Mouse (Mus musculus) yolk sac, embryonic 10.5 days (tissue): Measurements from ENCODE around the gene E2f3.
A peak's percentile ranks its signal among the peaks of the same experiment; 100 is the strongest.

Source experiments
- DNase-seq: peaks from one replicate; pipeline ENCODE4 v3.0.0-alpha.2; 2017; ENCODE audit warnings: low spot score

E2f3 gene

DNA sequence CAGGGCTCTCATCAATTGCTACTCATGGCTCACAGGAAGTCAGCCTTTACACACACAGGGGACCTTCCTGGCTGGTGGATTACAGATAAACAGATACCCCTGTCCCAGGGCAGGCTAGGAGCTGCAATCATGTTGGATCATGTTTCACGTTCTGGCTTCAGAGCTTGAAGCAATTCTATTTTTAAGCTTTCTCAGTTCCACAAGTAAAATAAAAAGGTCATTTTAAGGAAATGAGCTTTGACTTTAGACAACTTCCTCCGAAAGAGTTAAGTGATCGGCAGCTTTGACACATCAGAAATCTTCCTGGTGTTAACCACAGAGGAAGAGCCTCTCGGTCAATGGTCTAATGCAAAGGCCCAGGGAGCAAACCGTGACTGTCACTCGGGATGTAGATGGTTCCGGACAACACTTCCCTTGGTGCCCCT is 6.7 kb downstream of the E2f3 start:
- no peak for DNase-seq

DNA sequence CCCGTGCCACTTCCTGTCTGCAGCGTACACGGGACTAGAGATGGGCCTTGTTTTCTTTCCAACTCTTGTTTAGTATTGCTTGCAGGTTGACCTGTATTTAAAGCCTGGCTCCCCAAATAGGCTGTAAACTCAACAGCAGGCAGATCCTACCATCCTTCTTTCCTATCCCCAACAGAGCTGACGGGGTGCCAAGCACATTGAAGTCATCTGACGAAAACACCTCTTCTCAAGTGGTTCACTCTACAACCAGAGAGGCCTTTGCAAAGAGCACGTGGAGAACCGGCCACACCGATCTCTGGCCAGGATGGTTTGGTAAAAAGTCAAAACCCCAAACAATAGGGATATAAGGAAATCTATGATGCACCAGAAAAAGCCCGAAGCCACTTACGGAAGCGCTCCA is 8.5 kb downstream of the E2f3 start:
- DNase-seq = no peak

DNA sequence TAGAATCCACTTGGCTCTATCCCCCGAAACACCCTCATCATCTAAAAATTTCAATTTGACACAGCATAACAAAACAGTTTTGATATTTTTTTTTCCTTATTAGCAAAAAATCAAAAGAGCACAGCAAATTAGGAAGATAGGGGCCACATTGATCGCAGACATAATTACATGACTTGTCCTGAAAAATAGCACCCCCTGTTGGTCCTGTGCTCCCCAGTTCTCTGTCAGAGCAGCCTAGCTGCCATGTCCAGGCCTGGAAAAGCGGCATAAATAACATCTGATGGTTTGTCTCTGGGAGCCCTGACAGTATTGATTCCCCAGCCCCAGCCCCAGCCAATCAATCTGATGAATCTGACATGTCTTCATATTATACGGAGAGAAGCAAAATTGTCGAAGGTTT is 11.8 kb downstream of the E2f3 start:
- DNase-seq = no peak

DNA sequence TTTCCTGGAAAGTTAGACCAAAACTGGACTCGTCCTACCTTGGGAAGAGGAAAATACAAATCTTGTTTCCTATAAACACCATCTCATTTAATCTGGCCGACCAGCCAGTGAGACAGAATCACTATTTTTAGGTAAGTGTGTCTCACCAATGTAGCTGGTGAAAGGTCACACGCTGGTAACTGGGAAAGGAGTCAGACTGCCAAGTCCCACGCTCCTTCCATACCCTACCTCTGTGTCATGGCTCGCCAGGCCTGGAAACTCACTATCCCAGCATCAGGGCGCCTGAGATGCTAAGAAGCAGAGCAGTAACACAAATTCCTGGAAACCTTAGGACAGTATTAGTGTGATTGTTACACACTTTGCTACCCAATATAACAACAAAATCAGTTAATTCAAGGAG is 12.3 kb downstream of the E2f3 start:
- no peak for DNase-seq

DNA sequence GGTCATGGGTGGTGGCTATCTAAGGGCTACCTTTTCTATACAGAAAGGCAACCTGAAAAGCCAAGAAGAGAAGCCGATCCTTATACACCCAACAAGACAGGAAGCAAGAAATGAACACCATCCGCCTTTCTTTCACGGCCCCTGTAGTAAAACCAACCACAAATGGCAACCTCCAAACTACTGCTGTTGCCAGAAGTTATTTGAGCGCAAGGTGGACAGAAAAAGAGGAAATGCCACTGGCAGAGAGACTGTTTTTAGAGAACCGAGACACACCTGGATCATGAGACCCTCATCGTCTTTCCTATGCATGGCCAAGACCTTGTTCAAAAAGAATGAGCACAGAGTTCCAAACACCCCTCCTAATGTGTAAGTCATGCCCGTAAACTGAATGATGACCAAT is 15.5 kb downstream of the E2f3 start:
- no peak for DNase-seq

DNA sequence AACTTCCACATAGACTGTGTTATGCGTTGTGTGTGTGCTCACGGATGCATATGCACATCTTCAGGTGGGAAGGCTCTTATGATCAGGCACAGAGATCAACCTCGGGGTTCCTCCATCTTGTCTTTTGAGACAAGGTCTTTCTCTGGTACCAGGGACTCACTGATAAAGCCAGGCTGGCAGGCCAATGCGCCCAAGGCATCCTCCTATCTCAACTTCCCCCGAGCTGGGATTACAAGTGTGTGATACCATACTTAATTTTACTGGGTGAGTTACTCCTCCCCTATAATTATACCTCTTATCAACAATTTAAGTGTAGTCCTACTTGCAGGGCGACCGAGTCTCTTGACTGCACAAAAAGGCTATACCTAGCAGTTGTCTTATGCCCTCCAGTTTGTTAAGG is 17.2 kb downstream of the E2f3 start:
- DNase-seq = no peak

DNA sequence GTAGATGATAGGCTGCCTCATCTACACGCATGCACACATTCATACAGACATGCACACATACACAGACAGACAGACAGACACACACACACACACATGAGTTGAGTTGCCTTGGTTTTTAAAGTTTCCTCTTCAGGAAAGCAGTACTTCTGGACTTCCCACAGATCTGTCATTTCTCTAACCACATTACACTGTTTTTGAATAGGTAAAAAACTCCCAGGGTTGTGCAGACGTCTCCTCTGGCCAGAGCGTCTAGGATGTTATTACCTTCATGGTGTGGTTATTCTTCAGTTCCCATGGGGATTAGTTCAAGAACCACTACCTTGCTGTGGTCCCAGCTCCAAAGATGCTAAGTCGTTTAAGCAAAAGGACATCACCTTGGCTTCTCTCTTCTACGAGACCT is 18.5 kb downstream of the E2f3 start:
- no peak for DNase-seq

DNA sequence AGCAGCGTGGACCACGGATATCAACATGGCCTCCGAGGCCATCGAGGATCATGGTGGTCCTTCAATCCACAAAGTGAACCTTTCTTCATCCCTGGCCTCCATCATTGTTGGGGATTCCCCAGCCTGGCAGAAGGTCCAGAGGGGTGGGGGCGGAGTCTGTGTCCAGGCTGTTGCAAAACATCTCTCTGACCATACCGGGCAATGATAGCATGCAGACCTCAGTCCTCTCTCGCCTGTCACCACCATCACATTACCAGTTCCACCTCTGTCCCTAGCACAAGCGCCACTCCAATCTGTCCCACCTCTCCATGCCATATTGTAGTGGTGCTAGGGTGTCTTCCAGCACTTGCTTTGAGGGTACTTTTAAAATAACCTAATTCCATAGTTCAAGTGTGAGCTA is 18.9 kb downstream of the E2f3 start:
- no peak for DNase-seq

DNA sequence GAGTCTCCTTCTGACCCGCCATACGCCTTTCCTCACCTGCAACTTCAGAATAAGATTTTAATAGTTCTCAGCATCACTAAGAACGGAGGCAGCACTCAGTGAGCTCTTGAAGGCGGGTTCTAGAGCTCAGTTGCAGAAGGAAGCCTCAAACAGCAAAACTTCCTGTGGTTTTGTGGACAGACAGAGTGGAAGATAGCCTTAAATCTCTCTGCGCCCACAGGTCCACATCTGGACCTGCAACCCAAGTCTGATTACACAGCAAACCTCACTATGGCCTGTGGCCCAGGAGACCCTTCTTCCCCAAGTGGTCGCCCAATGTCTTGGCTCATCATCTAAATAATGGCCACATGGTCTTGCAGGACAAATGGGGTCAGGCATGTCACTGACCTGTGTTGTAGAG is 21.8 kb downstream of the E2f3 start:
- DNase-seq = no peak

DNA sequence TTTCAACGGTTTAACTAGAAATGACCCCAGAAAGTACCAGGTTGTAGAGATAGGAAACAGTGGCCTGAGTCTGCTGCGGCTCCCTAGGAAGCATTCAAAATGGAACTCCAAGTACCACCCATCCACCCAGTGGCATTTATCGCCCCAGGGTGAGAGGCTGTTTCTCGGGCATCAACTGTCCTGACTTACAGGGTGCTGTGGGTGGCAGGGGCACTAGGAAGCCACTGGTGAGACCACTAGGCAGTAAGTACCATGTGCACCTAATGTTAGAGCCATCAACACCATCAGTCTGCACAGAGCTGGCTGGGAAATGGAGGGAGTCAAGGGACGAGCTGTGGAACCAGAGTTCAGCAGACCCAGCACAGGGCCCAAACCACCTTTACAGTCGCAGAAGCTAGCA is 25.4 kb downstream of the E2f3 start:
- no peak for DNase-seq

DNA sequence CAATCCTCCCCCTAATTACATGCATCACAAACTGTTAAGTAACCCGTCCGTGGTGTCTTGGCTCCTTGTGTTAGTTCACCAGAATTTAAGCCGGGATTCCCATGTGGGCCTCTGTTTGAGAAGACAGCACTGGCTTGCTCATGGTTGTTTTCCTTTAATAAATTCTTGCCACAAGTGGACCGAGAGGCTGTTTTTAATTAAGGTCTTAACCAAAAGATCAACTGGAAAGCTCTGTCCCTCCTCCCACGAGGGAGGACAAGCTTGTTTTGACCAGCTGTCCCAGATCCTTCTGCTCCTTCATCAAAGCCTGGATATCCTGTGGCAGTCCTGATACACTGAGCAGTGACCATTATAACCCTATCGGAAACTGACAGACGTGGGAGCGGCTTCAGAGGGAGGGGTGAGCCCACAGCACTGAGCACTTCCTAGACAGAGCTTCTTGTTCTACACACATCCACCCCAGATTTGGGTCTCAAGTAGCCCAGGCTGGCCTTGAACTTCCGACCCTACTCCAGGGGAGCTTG is 28.1 kb downstream of the E2f3 start:
- DNase-seq = no peak

DNA sequence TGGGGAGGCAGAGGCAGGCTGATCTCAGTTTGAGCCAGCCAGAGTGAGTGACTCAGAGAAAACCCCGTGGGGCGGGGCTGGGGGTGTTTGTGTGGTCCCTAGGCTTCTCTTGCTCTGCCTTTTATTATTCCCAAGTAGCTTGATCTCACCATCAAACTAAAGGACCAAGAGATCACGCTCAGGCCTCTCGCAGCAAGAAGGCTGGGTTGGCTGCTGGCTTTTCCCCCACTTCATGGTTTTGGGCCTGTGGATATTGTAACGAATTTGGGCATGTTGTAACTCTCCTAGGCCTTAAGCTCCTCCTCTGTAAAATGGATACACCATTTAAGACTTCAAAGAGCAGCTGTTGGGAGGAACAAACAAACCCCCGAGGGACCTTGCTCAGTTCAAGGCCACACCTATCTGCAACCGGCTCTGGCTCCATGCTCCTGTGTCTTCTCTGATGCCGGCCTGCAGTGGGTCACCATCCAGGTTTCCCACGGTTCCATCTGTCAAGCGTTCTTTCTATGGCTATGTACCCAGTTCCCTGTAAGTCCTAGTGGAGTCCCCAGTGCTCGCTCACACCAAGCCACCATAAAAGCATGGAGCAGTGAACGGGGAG is 28.9 kb downstream of the E2f3 start:
- no peak for DNase-seq

DNA sequence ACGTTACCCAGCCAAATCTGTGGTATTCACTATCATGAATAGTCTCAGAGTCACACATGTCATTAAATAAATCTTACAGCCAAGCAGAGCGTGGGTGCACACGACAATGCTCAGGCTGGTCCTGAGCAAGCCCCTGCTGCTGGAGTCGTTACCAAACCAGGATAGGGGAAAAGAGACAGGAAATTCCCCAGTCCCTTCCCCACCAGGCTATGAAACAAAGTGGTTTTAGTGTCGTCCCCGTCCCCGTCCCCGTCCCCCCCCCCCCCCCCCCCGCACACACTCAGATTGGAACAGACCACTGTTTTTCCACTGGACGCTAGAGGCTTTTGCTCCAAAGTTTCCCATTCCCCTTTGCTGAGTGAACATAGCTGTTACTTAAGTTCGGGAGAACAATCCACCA is 30.6 kb downstream of the E2f3 start:
- DNase-seq = no peak

DNA sequence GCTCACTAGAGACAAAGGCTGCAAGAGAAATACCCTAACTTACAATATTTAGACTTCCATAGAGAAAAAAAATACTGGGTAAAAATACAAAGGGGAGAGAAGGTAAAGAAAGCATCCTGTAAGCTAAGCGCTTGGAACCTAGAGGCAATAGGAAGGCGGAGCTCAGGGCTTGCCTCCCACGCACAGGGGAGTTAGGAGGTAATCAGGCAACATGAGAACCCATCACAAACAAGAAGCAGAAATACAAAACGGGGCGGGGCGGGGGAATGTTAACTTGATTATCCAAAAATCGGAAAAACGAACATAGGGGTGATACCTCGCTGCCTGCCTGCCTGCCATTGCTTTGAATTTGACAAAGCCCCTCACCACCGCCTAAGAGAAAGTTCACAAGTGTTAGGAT is 31.1 kb downstream of the E2f3 start:
- no peak for DNase-seq

DNA sequence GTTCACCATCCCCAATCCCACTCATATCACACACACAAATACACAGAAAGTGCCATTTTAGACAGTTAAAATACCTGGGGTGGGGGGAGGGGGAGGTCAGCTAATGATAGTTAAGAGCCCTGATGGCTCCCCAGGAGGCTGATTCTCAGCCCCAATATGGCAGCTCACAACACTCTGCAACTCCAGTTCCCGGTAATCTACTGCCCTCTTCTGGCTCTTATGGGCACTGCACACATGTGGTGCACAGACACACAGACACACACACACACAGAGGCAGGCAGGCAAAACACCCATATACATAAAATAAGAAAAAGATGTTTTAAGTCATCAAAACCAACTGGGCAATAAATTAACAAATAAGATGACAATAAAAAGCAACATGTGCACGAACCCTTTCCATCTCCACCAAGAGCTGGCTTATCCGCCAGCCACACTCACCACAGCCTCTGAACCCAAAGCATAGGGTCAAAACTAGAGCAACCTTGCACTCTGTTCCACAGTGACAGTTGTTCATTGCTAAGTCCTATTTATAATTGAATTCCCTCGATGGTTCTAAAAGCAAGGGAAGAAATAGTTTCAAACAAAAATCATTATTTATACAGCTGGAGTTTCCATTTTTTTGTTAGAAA is 32.3 kb downstream of the E2f3 start:
- DNase-seq = no peak

DNA sequence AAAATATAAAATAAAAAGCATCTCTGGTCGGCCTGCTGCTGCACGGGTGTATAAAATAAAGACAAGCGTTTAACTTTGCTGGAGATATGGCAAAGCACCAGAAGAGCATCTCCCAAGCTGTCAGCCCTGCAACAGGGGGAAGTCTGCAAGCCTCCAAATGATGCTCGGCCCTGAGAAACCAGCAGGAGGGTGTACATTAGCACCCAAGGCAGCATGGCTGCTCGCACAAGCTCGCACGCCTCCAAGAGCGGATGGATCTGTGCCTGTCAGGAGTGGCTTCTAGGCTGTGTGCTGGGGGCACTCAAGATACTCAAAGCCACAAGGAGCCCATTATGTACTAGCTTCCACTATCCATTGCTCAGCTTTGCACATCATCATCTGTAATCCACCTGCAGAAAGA is 39.8 kb downstream of the E2f3 start:
- DNase-seq = no peak

DNA sequence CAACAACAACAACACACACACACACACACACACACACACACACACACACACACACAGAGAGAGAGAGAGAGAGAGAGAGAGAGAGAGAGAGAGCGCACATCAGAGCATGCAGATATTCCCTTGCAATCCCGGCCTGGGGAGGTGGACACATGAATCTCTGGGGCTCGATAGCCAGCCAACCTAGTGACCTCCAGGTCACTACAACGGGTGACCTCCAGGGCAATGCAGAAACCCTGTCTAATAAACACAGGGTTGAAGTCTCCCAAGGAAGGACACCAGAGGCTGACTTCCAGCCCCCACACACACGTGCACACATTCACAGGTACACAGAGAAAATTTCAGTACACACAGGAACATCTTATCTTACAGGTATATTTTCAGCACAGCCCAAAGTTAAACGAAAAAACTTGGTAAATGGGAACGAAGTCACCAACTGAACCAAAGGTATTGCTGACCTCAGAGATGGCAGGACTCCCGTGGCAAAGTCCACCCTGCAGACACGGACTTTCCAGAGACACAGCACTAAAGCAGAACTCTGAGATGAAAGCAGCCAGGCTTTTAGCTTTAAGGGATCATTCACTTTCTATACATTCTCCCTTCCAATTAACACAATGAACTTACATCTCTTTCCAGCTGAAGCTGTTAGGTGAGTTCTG is 40.8 kb downstream of the E2f3 start:
- DNase-seq = peak; percentile 24

DNA sequence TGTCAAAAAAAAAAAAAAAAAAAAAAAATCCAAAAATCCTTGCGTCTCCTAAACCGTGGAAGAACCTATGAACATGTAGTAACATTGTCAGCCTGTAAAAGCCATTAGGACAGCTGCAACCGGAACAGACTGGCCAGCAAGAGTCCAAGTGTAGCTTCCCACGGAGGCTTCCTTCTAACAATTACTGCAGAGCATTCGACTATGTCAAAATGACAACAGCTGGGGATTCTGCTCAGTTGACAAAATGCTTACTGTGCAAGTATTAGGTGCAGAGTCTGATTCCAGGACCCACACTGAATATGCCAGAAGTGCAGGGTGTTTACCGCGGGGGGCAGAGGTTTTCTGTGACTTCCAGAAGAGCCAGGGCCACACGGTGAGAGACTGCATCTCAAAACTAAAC is 41.4 kb downstream of the E2f3 start:
- no peak for DNase-seq

DNA sequence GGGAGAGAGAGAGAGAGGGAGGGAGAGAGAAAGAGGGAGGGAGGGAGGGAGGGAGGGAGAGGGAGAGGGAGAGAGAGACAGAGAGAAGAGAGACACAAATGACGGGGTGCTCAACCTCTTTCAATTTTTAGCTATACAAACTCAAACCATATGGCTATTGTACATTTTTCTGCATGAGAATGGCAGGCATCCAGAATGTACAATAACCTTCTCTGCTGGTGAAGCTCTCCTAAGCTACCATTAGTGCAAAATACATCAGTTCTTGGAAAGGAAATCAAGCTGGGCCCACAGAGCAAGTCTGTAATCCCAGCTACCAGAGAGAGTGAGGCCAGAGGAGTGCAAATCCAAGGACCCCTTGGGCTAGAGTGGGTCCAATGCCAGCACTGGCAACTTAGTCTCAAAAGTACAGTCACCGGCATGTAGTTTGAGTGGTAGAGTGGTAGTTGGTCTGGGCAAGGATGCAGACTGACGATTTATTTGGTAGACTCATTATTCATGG is 42.3 kb downstream of the E2f3 start:
- no peak for DNase-seq

DNA sequence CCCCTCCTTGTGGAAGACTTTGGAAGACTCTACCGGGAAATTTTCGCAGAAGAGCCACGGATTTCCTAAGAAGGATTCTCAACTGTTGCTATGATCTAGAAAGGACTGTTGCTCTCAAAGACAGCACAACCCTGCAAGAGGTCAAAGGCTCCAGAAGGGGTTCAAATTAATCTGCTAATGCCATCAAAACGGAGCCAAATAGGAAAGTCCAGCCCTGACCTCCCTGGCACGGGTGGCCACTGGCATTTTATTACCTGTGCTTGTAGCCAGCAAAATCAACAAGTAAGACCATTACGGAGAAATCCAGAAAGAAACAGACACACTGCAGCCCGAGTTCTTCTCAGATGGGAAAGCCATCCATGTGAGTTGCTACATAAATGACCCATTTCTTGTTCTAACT is 45.8 kb downstream of the E2f3 start:
- no peak for DNase-seq

DNA sequence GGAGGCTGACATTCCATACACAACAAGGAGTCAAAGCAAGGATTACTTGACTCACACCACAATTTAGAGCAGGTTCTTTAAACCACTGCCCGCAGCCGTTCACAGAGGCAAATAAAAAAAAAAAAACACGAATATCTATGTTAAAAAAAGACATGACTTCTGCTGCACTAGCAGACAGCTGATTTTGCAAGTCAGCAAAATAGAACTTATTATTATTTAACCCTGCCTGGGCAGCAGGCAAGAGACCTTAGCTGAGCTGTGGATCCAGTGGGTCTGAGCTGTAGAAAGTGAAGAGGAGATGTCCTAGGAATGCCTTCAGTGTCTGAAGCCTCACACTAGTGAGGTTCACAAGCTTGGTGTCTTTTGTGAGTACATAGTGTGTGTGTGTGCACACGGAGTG is 46.5 kb downstream of the E2f3 start:
- no peak for DNase-seq

DNA sequence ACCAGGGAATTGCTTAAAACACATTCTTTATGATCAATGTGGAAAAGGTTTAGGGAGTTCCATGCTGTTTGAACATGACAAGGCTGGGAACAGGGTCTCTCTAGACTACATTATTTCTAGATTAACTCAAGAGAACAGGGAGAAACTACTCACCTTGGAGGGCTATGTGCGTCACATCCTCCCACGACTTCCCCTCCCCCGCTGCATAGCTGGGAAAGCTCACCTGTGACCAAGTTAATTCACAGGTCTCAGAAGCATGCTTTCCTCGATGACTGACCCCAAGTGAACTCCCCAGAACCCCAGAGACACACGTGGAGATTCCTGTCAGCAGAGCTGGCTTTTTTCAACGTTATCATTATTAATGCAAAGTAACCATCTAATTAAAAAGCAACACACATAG is 47.1 kb downstream of the E2f3 start:
- no peak for DNase-seq

DNA sequence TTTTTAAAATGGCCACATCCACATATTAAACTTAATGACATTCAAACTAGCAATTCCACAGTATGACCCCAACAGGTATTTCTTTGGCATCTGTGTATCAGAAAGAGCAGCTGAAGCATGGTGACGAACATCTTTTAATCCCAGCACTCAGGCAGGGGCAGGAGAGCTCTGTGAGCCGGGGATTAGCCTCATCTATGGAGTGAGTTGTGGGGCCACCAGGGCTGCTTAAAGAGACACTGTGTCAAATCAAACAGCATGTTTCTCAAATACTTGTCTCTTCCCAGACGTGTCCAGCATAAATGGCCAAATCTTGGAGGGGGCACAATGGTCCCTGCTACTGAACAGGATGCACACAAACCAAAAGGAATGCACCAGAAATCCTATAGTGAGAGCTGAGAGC is 59.7 kb downstream of the E2f3 start:
- no peak for DNase-seq

DNA sequence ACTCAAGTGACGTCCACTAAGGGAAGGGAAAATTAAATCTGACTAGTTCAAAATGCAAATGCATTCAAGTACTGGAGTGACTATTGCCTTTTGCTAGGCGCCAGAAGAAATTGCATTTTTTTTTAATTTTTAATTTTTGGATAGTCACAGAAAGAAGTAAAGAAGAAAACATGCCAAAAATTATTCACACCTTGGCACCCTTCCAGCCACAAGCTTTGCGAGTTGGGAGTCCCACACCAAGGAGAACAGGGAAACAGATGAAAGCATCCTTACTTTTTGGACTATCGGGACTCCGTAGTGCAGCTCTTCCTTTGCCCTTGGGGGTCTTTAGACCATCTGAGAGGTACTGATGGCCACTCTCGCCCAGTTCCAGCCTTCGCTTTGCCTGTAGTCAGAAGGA is 66.0 kb downstream of the E2f3 start:
- no peak for DNase-seq
